Comparison of ENCODE assay signal across 12 mouse cellular contexts in the genomic region with DNA sequence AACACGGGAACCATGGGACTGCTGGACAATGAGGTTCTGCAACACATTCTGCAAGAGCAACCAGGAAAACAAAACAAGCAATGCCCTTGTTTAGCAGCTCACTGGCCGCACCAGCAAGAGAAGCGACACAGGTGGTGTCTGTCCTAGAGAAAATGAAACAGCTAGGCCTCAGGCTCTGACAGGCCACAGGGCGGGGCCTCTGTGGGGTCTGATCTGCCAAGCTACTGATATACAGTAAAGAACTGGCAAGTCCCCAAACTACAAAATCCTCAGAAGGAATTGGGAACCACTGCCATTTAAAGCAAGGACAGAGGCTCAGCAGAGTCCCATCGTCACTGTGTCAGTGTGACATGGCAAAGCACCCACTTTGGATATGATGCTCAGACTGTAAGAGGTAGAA. TPM values are rescaled to one million over a fixed set of nuclear protein-coding genes. Genes with fewer than 3 reads are reported as not detected.
DNase-seq lines count a peak whose midpoint lies in the region; ATAC-seq and TF ChIP-seq lines count a peak whose summit lies in the region.
"Had no signal": no experiment of that assay in that cellular context is flagged by ENCODE, and none has a peak within 500 bp of the region (broad histone marks: within the 10 kb centered on the region; RNA-seq: fewer than 3 reads in every experiment).

No protein-coding gene starts in this region.

- peaks cover 16% of the 10 kb centered on the region for H3K79me2 ChIP-seq in CH12.LX (replicated peaks; ENCODE audit: control insufficient read depth, extremely low read depth, insufficient read depth, poor library complexity, severe bottlenecking)

- TF ChIP-seq RAD21 in CH12.LX (IDR thresholded peaks at IDR 0.05; ENCODE audit: low read depth, low read length) = no peak; the same call in none of the 2 replicates

- no peaks in the 10 kb centered on the region for H3K27me3 ChIP-seq in kidney, postnatal 0 days (ENCODE audit: insufficient read depth, low read length)
- no peaks in the 10 kb centered on the region for H3K27me3 ChIP-seq in kidney, embryonic 14.5 days (ENCODE audit: control insufficient read depth, insufficient read depth, low read length)
- no peaks in the 10 kb centered on the region for H3K27me3 ChIP-seq in CH12.LX (replicated peaks)
- no peaks in the 10 kb centered on the region for H3K27me3 ChIP-seq in small intestine, adult 2 months (ENCODE audit: control insufficient read depth, insufficient read depth, low read length)
- H3K27me3 ChIP-seq in midbrain, embryonic 10.5 days (ENCODE audit: low read depth, poor library complexity, severe bottlenecking) = no peaks in the 10 kb centered on the region
- no peaks in the 10 kb centered on the region for H3K27me3 ChIP-seq in midbrain, embryonic 11.5 days (ENCODE audit: control insufficient read depth, insufficient read depth, low read length)
- H3K27me3 ChIP-seq: forebrain, embryonic 13.5 days; hindbrain, embryonic 15.5 days had no signal

- peak; percentile 78 for DNase-seq in kidney, postnatal 0 days (ENCODE audit: low spot score)
- peak; percentile 49 for DNase-seq in CH12.LX (ENCODE audit: extremely low read depth)
- peak; percentile 77 for DNase-seq in induced T-regulatory cell, adult 2 months (ENCODE audit: low read depth)
- no peak for DNase-seq in midbrain, embryonic 10.5 days (ENCODE audit: low spot score)
- no peak for DNase-seq in midbrain, embryonic 11.5 days (ENCODE audit: low spot score, missing footprints)
- DNase-seq in yolk sac, embryonic 10.5 days (ENCODE audit: low spot score) = no peak
- DNase-seq: gastrocnemius, postnatal 25 days had no signal

- 54% methylated on average over 5 of the region's 5 CpGs for WGBS in kidney, postnatal 0 days
- 66% methylated on average over 5 of the region's 5 CpGs for WGBS in kidney, embryonic 14.5 days
- WGBS in small intestine, adult 2 months = 79% methylated on average over 5 of the region's 5 CpGs
- WGBS in midbrain, embryonic 10.5 days = 84% methylated on average over 5 of the region's 5 CpGs
- 91% methylated on average over 5 of the region's 5 CpGs for WGBS in midbrain, embryonic 11.5 days

- no peak overlapping the region for H3K27ac ChIP-seq in kidney, postnatal 0 days
- H3K27ac ChIP-seq in kidney, embryonic 14.5 days (ENCODE audit: low read depth, low read length) = no peak overlapping the region
- peak overlapping the region; percentile 67 for H3K27ac ChIP-seq in CH12.LX (ENCODE audit: insufficient read depth, low read depth)
- H3K27ac ChIP-seq in small intestine, adult 2 months (ENCODE audit: insufficient read depth, low read depth, low read length) = peak overlapping the region; percentile 2; the same call in 1 of the 2 replicates
- no peak overlapping the region for H3K27ac ChIP-seq in midbrain, embryonic 10.5 days (replicated peaks)
- no peak overlapping the region for H3K27ac ChIP-seq in midbrain, embryonic 11.5 days (ENCODE audit: low read depth, low read length)
- H3K27ac ChIP-seq: forebrain, embryonic 13.5 days; hindbrain, embryonic 15.5 days had no signal

- dilution Hi-C loops in CH12.LX (cut with MboI; ENCODE audit: extremely low pct_ligation_motif_present, extremely low pct_unique_long_range_greater_than_20kb, low sequenced_read_pairs) = no loop called here

- H3K4me3 ChIP-seq in kidney, postnatal 0 days (replicated peaks; ENCODE audit: low read depth, low read length) = no peak overlapping the region
- no peak overlapping the region for H3K4me3 ChIP-seq in kidney, embryonic 14.5 days (ENCODE audit: low read length)
- peak overlapping the region; percentile 52 to 62 (median 58) for H3K4me3 ChIP-seq in CH12.LX (replicated peaks in 1 of 3; ENCODE audit: low read depth in 2 of 3, low read length in 2 of 3, poor library complexity in 1 of 3)
- H3K4me3 ChIP-seq in small intestine, adult 2 months (ENCODE audit: low read depth, low read length) = no peak overlapping the region
- H3K4me3 ChIP-seq in midbrain, embryonic 10.5 days = no peak overlapping the region
- no peak overlapping the region for H3K4me3 ChIP-seq in midbrain, embryonic 11.5 days (ENCODE audit: low read depth, low read length)
- H3K4me3 ChIP-seq: forebrain, embryonic 13.5 days; hindbrain, embryonic 15.5 days had no signal

- TF ChIP-seq CTCF in kidney, postnatal 0 days (IDR thresholded peaks at IDR 0.05; ENCODE audit: low read depth) = no peak
- no peak for TF ChIP-seq CTCF in CH12.LX (conservative IDR thresholded peaks at IDR 0.05 in 1 of 2, IDR thresholded peaks at IDR 0.05 in 1 of 2; ENCODE audit: low read depth in 2 of 2, low read length in 2 of 2)
- TF ChIP-seq CTCF in small intestine, adult 2 months (IDR thresholded peaks at IDR 0.05; ENCODE audit: extremely low read depth, insufficient read length, insufficient replicate concordance, low read depth, low read length) = no peak

- no peaks in the 10 kb centered on the region; the same call in 1 of the 2 replicates for H3K4me1 ChIP-seq in kidney, postnatal 0 days (replicated peaks; ENCODE audit: insufficient read depth, low read length)
- no peaks in the 10 kb centered on the region for H3K4me1 ChIP-seq in kidney, embryonic 14.5 days (ENCODE audit: control insufficient read depth, insufficient read depth, low read length)
- peaks cover 13 to 44% of the 10 kb centered on the region in 2 experiments for H3K4me1 ChIP-seq in CH12.LX (ENCODE audit: control insufficient read depth in 1 of 2, insufficient read depth in 2 of 2)
- peaks cover 18% of the 10 kb centered on the region; the same call in 1 of the 2 replicates for H3K4me1 ChIP-seq in small intestine, adult 2 months (ENCODE audit: control insufficient read depth, insufficient read depth, insufficient read length, low read length)
- H3K4me1 ChIP-seq in midbrain, embryonic 10.5 days = peaks cover 5% of the 10 kb centered on the region; the same call in 1 of the 2 replicates
- no peaks in the 10 kb centered on the region for H3K4me1 ChIP-seq in midbrain, embryonic 11.5 days (ENCODE audit: control insufficient read depth, insufficient read depth, low read length)
- H3K4me1 ChIP-seq: forebrain, embryonic 13.5 days; hindbrain, embryonic 15.5 days had no signal

- in situ Hi-C loops in CH12.LX (cut with MboI; ENCODE audit: low pct_ligation_motif_present, low pct_unique_long_range_greater_than_20kb, low sequenced_read_pairs) = no loop called here

- peak; percentile 23; the same call in 1 of the 2 replicates for TF ChIP-seq EP300 in CH12.LX (IDR thresholded peaks at IDR 0.05; ENCODE audit: low read length)

- TF ChIP-seq POLR2A in CH12.LX (IDR thresholded peaks at IDR 0.05; ENCODE audit: low read depth, low read length) = 0 out of 2 replicates have a peak, but pooled peaks have one; percentile 39
- TF ChIP-seq POLR2A in small intestine, adult 2 months (IDR thresholded peaks at IDR 0.05; ENCODE audit: low read depth, low read length) = no peak

- H3K36me3 ChIP-seq in kidney, postnatal 0 days (ENCODE audit: insufficient read depth, low read length) = no peaks in the 10 kb centered on the region
- no peaks in the 10 kb centered on the region for H3K36me3 ChIP-seq in kidney, embryonic 14.5 days (ENCODE audit: control insufficient read depth, insufficient read depth, low read length)
- H3K36me3 ChIP-seq in CH12.LX (replicated peaks in 1 of 2; ENCODE audit: control insufficient read depth in 1 of 2, insufficient read depth in 1 of 2, low read length in 1 of 2) = peaks cover 5 to 6% of the 10 kb centered on the region in 2 experiments
- peaks cover 3% of the 10 kb centered on the region; the same call in 1 of the 2 replicates for H3K36me3 ChIP-seq in small intestine, adult 2 months (ENCODE audit: control insufficient read depth, insufficient read depth, low read length)
- H3K36me3 ChIP-seq in midbrain, embryonic 10.5 days = no peaks in the 10 kb centered on the region
- no peaks in the 10 kb centered on the region for H3K36me3 ChIP-seq in midbrain, embryonic 11.5 days (ENCODE audit: control insufficient read depth, insufficient read depth, low read length)
- H3K36me3 ChIP-seq: hindbrain, embryonic 15.5 days had no signal

- no peak overlapping the region for H3K4me2 ChIP-seq in kidney, postnatal 0 days (ENCODE audit: low read length)
- H3K4me2 ChIP-seq in kidney, embryonic 14.5 days (replicated peaks; ENCODE audit: low read depth, low read length) = no peak overlapping the region
- peak overlapping the region; percentile 65 for H3K4me2 ChIP-seq in CH12.LX (ENCODE audit: insufficient read depth, low read depth, poor library complexity, severe bottlenecking)
- no peak overlapping the region for H3K4me2 ChIP-seq in midbrain, embryonic 11.5 days
- H3K4me2 ChIP-seq: forebrain, embryonic 13.5 days; hindbrain, embryonic 15.5 days had no signal

- no peaks in the 10 kb centered on the region for H3K9me3 ChIP-seq in kidney, postnatal 0 days (replicated peaks; ENCODE audit: low read length)
- no peaks in the 10 kb centered on the region for H3K9me3 ChIP-seq in kidney, embryonic 14.5 days (ENCODE audit: control insufficient read depth, low read length)
- no peaks in the 10 kb centered on the region for H3K9me3 ChIP-seq in CH12.LX (replicated peaks; ENCODE audit: low read length)
- H3K9me3 ChIP-seq in midbrain, embryonic 10.5 days (replicated peaks) = no peaks in the 10 kb centered on the region
- no peaks in the 10 kb centered on the region for H3K9me3 ChIP-seq in midbrain, embryonic 11.5 days (ENCODE audit: control insufficient read depth, low read length)
- H3K9me3 ChIP-seq: forebrain, embryonic 13.5 days; hindbrain, embryonic 15.5 days had no signal

- ATAC-seq in kidney, postnatal 0 days (replicated peaks; ENCODE audit: low FRiP score, low read depth) = no peak
- ATAC-seq in kidney, embryonic 14.5 days (ENCODE audit: low FRiP score, low TSS enrichment) = no peak
- no peak for ATAC-seq in midbrain, embryonic 11.5 days (ENCODE audit: low FRiP score)
- ATAC-seq: forebrain, embryonic 13.5 days had no signal

- no peak overlapping the region for H3K9ac ChIP-seq in kidney, postnatal 0 days (ENCODE audit: low read depth, low read length)
- H3K9ac ChIP-seq in kidney, embryonic 14.5 days (ENCODE audit: low read depth, low read length) = no peak overlapping the region
- H3K9ac ChIP-seq in CH12.LX (ENCODE audit: insufficient read depth, low read depth) = peak overlapping the region; percentile 63
- no peak overlapping the region for H3K9ac ChIP-seq in midbrain, embryonic 11.5 days (ENCODE audit: low read length)
- H3K9ac ChIP-seq: forebrain, embryonic 13.5 days; hindbrain, embryonic 15.5 days had no signal

RNA-seq across cellular contexts. Expression of a gene that starts 5.8 kb away (rescaled TPM):
- 2.5 and 2.6 TPM in 2 replicates for polyA plus RNA-seq in kidney, postnatal 0 days (2015; fragmentation: Nextera tagmentation; extraction: Ambion mirVana)
- polyA plus RNA-seq in kidney, embryonic 14.5 days (2014; fragmentation: Nextera tagmentation; extraction: Ambion mirVana) = 2.2 and 4.1 TPM in 2 replicates
- 8.5 and 9.1 TPM in 2 replicates for total RNA-seq in CH12.LX (2012; rRNA removed)
- total RNA-seq in CH12.LX (2014; rRNA removed) = 8.9 and 11.0 TPM in 2 replicates
- polyA plus RNA-seq in CH12.LX (2012; ENCODE audit: insufficient read length, low read depth) = 11.2 and 11.5 TPM in 2 replicates
- polyA plus RNA-seq in small intestine, adult 2 months (2012; rRNA removed) = 0.82 and 1.3 TPM in 2 replicates
- 2.5 TPM in 2 replicates for polyA plus RNA-seq in midbrain, embryonic 10.5 days (2016; fragmentation: Nextera tagmentation; extraction: Ambion mirVana)
- polyA plus RNA-seq in midbrain, embryonic 11.5 days (2014; fragmentation: Nextera tagmentation; extraction: Ambion mirVana) = 1.5 and 1.6 TPM in 2 replicates

RNA-seq across cellular contexts. Expression of a gene that starts 36.5 kb away (rescaled TPM):
- polyA plus RNA-seq in kidney, postnatal 0 days (2015; fragmentation: Nextera tagmentation; extraction: Ambion mirVana) = 0.20 TPM in 2 replicates
- 0.43 and 0.47 TPM in 2 replicates for polyA plus RNA-seq in kidney, embryonic 14.5 days (2014; fragmentation: Nextera tagmentation; extraction: Ambion mirVana)
- total RNA-seq in CH12.LX (2012; rRNA removed) (0.25 and 0.59 TPM in 2 replicates), CH12.LX (2014; rRNA removed) (0.17 and 0.39 TPM in 2 replicates)
- 0.49 and 0.65 TPM in 2 replicates for polyA plus RNA-seq in CH12.LX (2012; ENCODE audit: insufficient read length, low read depth)
- 0.05 TPM in 1 of 2 replicates, not detected in the other for polyA plus RNA-seq in small intestine, adult 2 months (2012; rRNA removed)
- polyA plus RNA-seq in midbrain, embryonic 10.5 days (2016; fragmentation: Nextera tagmentation; extraction: Ambion mirVana) = 0.27 and 0.38 TPM in 2 replicates
- 0.29 and 0.44 TPM in 2 replicates for polyA plus RNA-seq in midbrain, embryonic 11.5 days (2014; fragmentation: Nextera tagmentation; extraction: Ambion mirVana)
- total RNA-seq: liver, adult 2 months had no signal
- polyA plus RNA-seq: liver, adult 2 months had no signal

RNA-seq across cellular contexts. Expression of a gene that starts 40.8 kb away (rescaled TPM):
- polyA plus RNA-seq in kidney, postnatal 0 days (2015; fragmentation: Nextera tagmentation; extraction: Ambion mirVana) = 340 and 344 TPM in 2 replicates
- 346 and 377 TPM in 2 replicates for polyA plus RNA-seq in kidney, embryonic 14.5 days (2014; fragmentation: Nextera tagmentation; extraction: Ambion mirVana)
- 203 and 247 TPM in 2 replicates for total RNA-seq in CH12.LX (2012; rRNA removed)
- total RNA-seq in CH12.LX (2014; rRNA removed) = 268 and 272 TPM in 2 replicates
- polyA plus RNA-seq in CH12.LX (2012; ENCODE audit: insufficient read length, low read depth) = 232 and 242 TPM in 2 replicates
- 6.3 and 12.0 TPM in 2 replicates for polyA plus RNA-seq in small intestine, adult 2 months (2012; rRNA removed)
- 396 and 411 TPM in 2 replicates for polyA plus RNA-seq in midbrain, embryonic 10.5 days (2016; fragmentation: Nextera tagmentation; extraction: Ambion mirVana)
- 385 and 386 TPM in 2 replicates for polyA plus RNA-seq in midbrain, embryonic 11.5 days (2014; fragmentation: Nextera tagmentation; extraction: Ambion mirVana)

RNA-seq across cellular contexts. Expression of a gene that starts 59.1 kb away (rescaled TPM):
- polyA plus RNA-seq in kidney, postnatal 0 days (2015; fragmentation: Nextera tagmentation; extraction: Ambion mirVana) = not detected in 2 replicates
- polyA plus RNA-seq in kidney, embryonic 14.5 days (2014; fragmentation: Nextera tagmentation; extraction: Ambion mirVana) = not detected in 2 replicates
- total RNA-seq in CH12.LX (2012; rRNA removed) (not detected in 2 replicates), CH12.LX (2014; rRNA removed) (not detected in 2 replicates)
- not detected in 2 replicates for polyA plus RNA-seq in CH12.LX (2012; ENCODE audit: insufficient read length, low read depth)
- polyA plus RNA-seq in small intestine, adult 2 months (2012; rRNA removed) = not detected in 2 replicates
- not detected in 2 replicates for polyA plus RNA-seq in midbrain, embryonic 10.5 days (2016; fragmentation: Nextera tagmentation; extraction: Ambion mirVana)
- polyA plus RNA-seq in midbrain, embryonic 11.5 days (2014; fragmentation: Nextera tagmentation; extraction: Ambion mirVana) = not detected in 2 replicates
- total RNA-seq: gastrocnemius, postnatal 25 days; liver, adult 2 months had no signal
- polyA plus RNA-seq: forebrain, embryonic 13.5 days; hindbrain, embryonic 15.5 days; liver, adult 2 months had no signal

Comparison
In these comparisons a context has a peak if more than half of its experiments do, and no peak if none do; other contexts are left out.
1. DNase-seq: peak in kidney, postnatal 0 days (single experiment), CH12.LX (single experiment) and induced T-regulatory cell, adult 2 months (single experiment); none in midbrain, embryonic 10.5 days (single experiment), midbrain, embryonic 11.5 days (single experiment) and yolk sac, embryonic 10.5 days (single experiment).
2. H3K27ac ChIP-seq: peak in CH12.LX (single experiment) and small intestine, adult 2 months (single experiment); none in kidney, postnatal 0 days (single experiment), kidney, embryonic 14.5 days (single experiment), midbrain, embryonic 10.5 days (single experiment) and midbrain, embryonic 11.5 days (single experiment).
3. H3K4me3 ChIP-seq: peak in CH12.LX (3 of 3); none in kidney, postnatal 0 days (single experiment), kidney, embryonic 14.5 days (single experiment), small intestine, adult 2 months (single experiment), midbrain, embryonic 10.5 days (single experiment) and midbrain, embryonic 11.5 days (single experiment).
4. RNA of a gene that starts 40.8 kb away (polyA plus RNA-seq): 396 to 411 TPM in midbrain, embryonic 10.5 days, 385 to 386 TPM in midbrain, embryonic 11.5 days, 346 to 377 TPM in kidney, embryonic 14.5 days, 340 to 344 TPM in kidney, postnatal 0 days and 232 to 242 TPM in CH12.LX; 6.3 to 12.0 TPM in small intestine, adult 2 months; every median in the first group is over 10 times any median in the second.